Mouse (Mus musculus): ENCODE measurements around the gene Tmem14c. TPM values are rescaled to one million over a fixed set of nuclear protein-coding genes. Genes with fewer than 3 reads are reported as not detected.

The Tmem14c gene
- polyA plus RNA-seq, 1 experiment, result 134 TPM

GRCm38 (mm10) chr13:41000926-41001639, 15.0 kb upstream of the Tmem14c start, which contains the start of gene Pak1ip1:
TSS of gene Pak1ip1 (plus strand) at chr13:41001023.
- no peak for TF ChIP-seq GATA1 (IDR thresholded peaks at IDR 0.05; ENCODE audit: low read length)

- no peak for TF ChIP-seq GATA1 (IDR thresholded peaks at IDR 0.05; ENCODE audit: low read length)
Observed at GRCm38 (mm10) chr13:41002001-41002400, 14.1 kb upstream of the Tmem14c start.

GRCm38 (mm10) chr13:41006244-41006643, 9.8 kb upstream of the Tmem14c start:
- TF ChIP-seq GATA1 (IDR thresholded peaks at IDR 0.05; ENCODE audit: low read length), result no peak

GRCm38 (mm10) chr13:41008271-41008670, 7.8 kb upstream of the Tmem14c start:
- TF ChIP-seq GATA1 (IDR thresholded peaks at IDR 0.05; ENCODE audit: low read length), result no peak

- no peak for TF ChIP-seq GATA1 (IDR thresholded peaks at IDR 0.05; ENCODE audit: low read length)
Observed at GRCm38 (mm10) chr13:41008946-41009345, 7.1 kb upstream of the Tmem14c start.

- no peak for TF ChIP-seq GATA1 (IDR thresholded peaks at IDR 0.05; ENCODE audit: low read length)
Observed at GRCm38 (mm10) chr13:41016797-41017405, 809 bp downstream of the Tmem14c start.

- TF ChIP-seq GATA1 (IDR thresholded peaks at IDR 0.05; ENCODE audit: low read length), result peak; percentile 93
Observed at GRCm38 (mm10) chr13:41017832-41018231, 1.7 kb downstream of the Tmem14c start.

- TF ChIP-seq GATA1 (IDR thresholded peaks at IDR 0.05; ENCODE audit: low read length), result no peak
Observed at GRCm38 (mm10) chr13:41018236-41018635, 2.1 kb downstream of the Tmem14c start.

- TF ChIP-seq GATA1 (IDR thresholded peaks at IDR 0.05; ENCODE audit: low read length), result no peak
Observed at GRCm38 (mm10) chr13:41018756-41019591, 2.9 kb downstream of the Tmem14c start.

- TF ChIP-seq GATA1 (IDR thresholded peaks at IDR 0.05; ENCODE audit: low read length), result no peak
Observed at GRCm38 (mm10) chr13:41020494-41020893, 4.4 kb downstream of the Tmem14c start.

GRCm38 (mm10) chr13:41021607-41022006, 5.5 kb downstream of the Tmem14c start:
- TF ChIP-seq GATA1 (IDR thresholded peaks at IDR 0.05; ENCODE audit: low read length), result no peak

- no peak for TF ChIP-seq GATA1 (IDR thresholded peaks at IDR 0.05; ENCODE audit: low read length)
Observed at GRCm38 (mm10) chr13:41022099-41022498, 6.0 kb downstream of the Tmem14c start.

GRCm38 (mm10) chr13:41030098-41030497, 14.0 kb downstream of the Tmem14c start:
- TF ChIP-seq GATA1 (IDR thresholded peaks at IDR 0.05; ENCODE audit: low read length), result no peak

- no peak for TF ChIP-seq GATA1 (IDR thresholded peaks at IDR 0.05; ENCODE audit: low read length)
Observed at GRCm38 (mm10) chr13:41042511-41042910, 26.4 kb downstream of the Tmem14c start.

GRCm38 (mm10) chr13:41045901-41046300, 29.8 kb downstream of the Tmem14c start:
- TF ChIP-seq GATA1 (IDR thresholded peaks at IDR 0.05; ENCODE audit: low read length), result no peak

GRCm38 (mm10) chr13:41047280-41047679, 31.2 kb downstream of the Tmem14c start:
- TF ChIP-seq GATA1 (IDR thresholded peaks at IDR 0.05; ENCODE audit: low read length), result no peak

All from G1E-ER4 (cell line).